Mouse (Mus musculus) lung, embryonic 14.5 days (tissue): ENCODE results near the gene Sfta2. TPM values are rescaled to one million over a fixed set of nuclear protein-coding genes. Genes with fewer than 3 reads are reported as not detected.
A peak's percentile ranks its signal among the peaks of the same experiment; 100 is the strongest.

Experiments used
- ATAC-seq: fragments of 200-750 bp; cut with Nextera tagmentation; 2 replicates; pipeline ENCODE4 v1.8.0; 2017; ENCODE audit warnings: mild to moderate bottlenecking, moderate TSS enrichment, moderate library complexity; ENCODE audit not compliant: insufficient read depth
- DNase-seq: peaks from one replicate; pipeline ENCODE4 v3.0.0-alpha.2; 2015
- H3K27ac ChIP-seq: fragments of 300-500 bp; sonication (generic); 2 replicates; pipeline ENCODE4 v1.5.1; 2014; ENCODE audit warnings: low read depth, mild to moderate bottlenecking, moderate library complexity
- H3K27me3 ChIP-seq: fragments of 300-500 bp; sonication (generic); 2 replicates; pipeline ENCODE4 v1.6.1; 2014; ENCODE audit warnings: low read length, control low read depth; ENCODE audit not compliant: insufficient read depth
- H3K36me3 ChIP-seq: fragments of 300-500 bp; sonication (generic); 2 replicates; pipeline ENCODE4 v1.6.1; 2014; ENCODE audit warnings: control low read depth; ENCODE audit not compliant: insufficient read depth
- H3K4me1 ChIP-seq: fragments of 300-500 bp; sonication (generic); 2 replicates; pipeline ENCODE4 v1.6.1; 2014; ENCODE audit warnings: antibody characterized with exemption, control low read depth; ENCODE audit not compliant: insufficient read depth
- H3K4me2 ChIP-seq: fragments of 300-500 bp; sonication (generic); 2 replicates; pipeline ENCODE4 v1.6.1; 2014; ENCODE audit warnings: mild to moderate bottlenecking
- H3K4me3 ChIP-seq: fragments of 300-500 bp; sonication (generic); 2 replicates; pipeline ENCODE4 v1.5.1; 2014; ENCODE audit warnings: low read depth, low read length
- H3K9ac ChIP-seq: fragments of 300-500 bp; sonication (generic); 2 replicates; pipeline ENCODE4 v1.6.1; 2014
- H3K9me3 ChIP-seq: fragments of 300-500 bp; sonication (generic); 2 replicates; pipeline ENCODE4 v1.6.1; 2016; ENCODE audit warnings: low read depth, low read length, control low read depth
- CTCF ChIP-seq: IDR thresholded peaks from 2 replicates; pipeline ENCODE4 v1.5.1; 2016; ENCODE audit warnings: antibody characterized with exemption, low read depth
- WGBS: fragments of 180-500 bp; shearing (Covaris S2); extraction: QIAGEN DNeasy Blood & Tissue Kit; methylation state at CpG from one replicate; pipeline ENCODE4 v1.1.7; 2014; 5-methylcytosine and 5-hydroxymethylcytosine counted together
- polyA plus RNA-seq: library from polyadenylated mRNA; unstranded; fragments of >200 nt; fragmentation: Nextera tagmentation; extraction: Ambion mirVana; gene quantifications from 2 replicates; pipeline ENCODE4 v1.2.1, GENCODE M21; 2014

Sfta2 gene
- polyA plus RNA-seq, 1 experiment from 2014 or later, result 61.3 TPM

DNA sequence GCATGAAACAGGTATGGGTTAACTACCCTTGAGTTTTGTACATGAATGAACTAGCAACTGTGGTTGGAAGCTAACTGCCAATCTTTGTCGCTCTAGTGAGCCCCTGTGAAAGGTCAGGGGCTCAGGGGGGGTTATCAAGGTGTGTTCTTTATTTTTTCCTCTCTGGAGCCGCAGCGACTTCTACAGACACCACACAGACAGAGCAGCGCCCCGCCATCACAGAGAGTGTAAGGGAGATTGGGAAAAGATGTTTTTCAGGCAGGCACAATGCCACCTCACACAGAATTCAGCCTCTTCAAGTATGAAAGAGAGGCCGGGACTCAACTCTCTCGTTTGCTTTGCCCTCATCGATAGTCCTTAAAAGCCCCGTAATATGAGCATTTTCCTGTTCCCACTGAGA, 9.2 kb upstream of the Sfta2 start:
- DNase-seq (no peak), ATAC-seq (no peak)
- Histone ChIP-seq H3K27ac (no peak overlapping the region), H3K4me1 (no peaks in the 10 kb centered on the region), H3K9me3 (no peaks in the 10 kb centered on the region), H3K4me2 (no peak overlapping the region), H3K27me3 (no peaks in the 10 kb centered on the region), H3K4me3 (no peak overlapping the region), H3K36me3 (no peaks in the 10 kb centered on the region), H3K9ac (no peak overlapping the region)
- 59% methylated on average over 9 of the region's 9 CpGs for WGBS
- no peak for TF ChIP-seq CTCF

DNA sequence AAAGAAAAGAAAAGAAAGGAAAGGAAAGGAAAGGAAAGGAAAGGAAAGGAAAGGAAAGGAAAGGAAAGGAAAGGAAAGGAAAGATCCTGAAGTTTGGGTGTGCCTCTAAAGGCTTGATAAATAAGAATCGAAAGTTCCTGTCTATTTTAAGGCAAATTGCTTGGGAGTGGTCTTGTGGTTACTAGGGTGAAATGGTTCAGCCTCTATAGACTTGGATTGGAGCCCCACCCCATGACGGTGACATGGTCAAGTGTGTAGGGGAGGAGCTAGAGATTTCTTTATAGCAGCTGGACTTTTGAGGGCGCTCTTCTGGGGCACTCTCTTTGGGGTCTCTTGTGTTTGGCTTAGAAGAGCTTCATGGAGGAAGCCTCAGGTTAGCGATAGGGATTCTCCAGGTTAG, 7.6 kb upstream of the Sfta2 start:
- Histone ChIP-seq H3K27me3 (no peaks in the 10 kb centered on the region), H3K9me3 (no peaks in the 10 kb centered on the region), H3K36me3 (no peaks in the 10 kb centered on the region), H3K9ac (no peak overlapping the region), H3K4me3 (no peak overlapping the region), H3K27ac (no peak overlapping the region), H3K4me1 (no peaks in the 10 kb centered on the region), H3K4me2 (no peak overlapping the region)
- no peak for DNase-seq
- no peak for TF ChIP-seq CTCF
- 36% methylated on average over 4 of the region's 4 CpGs for WGBS
- ATAC-seq, result no peak

DNA sequence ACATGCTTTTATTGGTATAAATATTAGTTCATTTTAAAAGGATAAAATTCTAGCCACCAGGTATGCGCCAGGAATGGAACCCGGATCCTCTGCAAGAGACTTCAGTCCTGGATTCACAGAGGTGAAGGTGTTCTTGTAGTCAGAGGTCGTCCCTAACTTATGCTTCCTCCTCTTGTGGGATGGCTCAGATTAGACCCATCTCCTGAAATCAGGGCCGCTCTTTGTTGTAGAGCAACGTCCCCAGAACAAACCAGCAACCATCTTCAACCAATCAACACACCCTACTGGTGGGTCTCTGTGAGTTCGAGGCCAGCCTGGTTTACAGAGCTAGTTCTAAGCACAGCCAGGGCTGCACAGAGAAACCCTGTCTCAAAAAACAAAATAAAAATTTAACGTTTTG, 6.9 kb upstream of the Sfta2 start:
- DNase-seq (no peak), ATAC-seq (no peak)
- Histone ChIP-seq H3K36me3 (no peaks in the 10 kb centered on the region), H3K4me3 (no peak overlapping the region), H3K27ac (no peak overlapping the region), H3K27me3 (no peaks in the 10 kb centered on the region), H3K9ac (no peak overlapping the region), H3K4me1 (no peaks in the 10 kb centered on the region), H3K4me2 (no peak overlapping the region), H3K9me3 (no peaks in the 10 kb centered on the region)
- TF ChIP-seq CTCF, result no peak
- 79% methylated on average over 7 of the region's 7 CpGs for WGBS

DNA sequence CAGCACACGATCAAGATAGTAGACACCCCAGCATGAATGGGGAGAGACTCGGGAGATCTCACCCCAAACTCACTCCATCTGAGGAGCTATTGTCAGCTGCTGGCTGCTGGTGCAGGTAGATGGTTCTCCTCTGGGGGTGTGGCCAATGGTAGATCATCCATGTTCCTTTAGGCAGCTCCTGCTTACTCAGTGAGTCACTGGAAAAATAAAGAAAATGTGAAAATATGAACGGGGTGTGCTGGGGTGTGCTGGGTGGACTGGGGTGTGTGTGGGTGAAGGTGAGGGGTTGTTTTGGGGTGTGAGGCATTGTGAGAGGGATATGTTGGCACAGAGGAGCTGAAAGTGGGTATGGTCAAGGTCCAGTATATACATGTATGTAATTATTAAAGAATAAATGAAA, 4.0 kb upstream of the Sfta2 start:
- ATAC-seq (no peak), DNase-seq (no peak)
- H3K27ac ChIP-seq, result no peak overlapping the region
- no peak overlapping the region for H3K4me2 ChIP-seq
- H3K36me3 ChIP-seq, result no peaks in the 10 kb centered on the region
- H3K4me1 ChIP-seq, result no peaks in the 10 kb centered on the region; the same call in 1 of the 2 replicates
- H3K9ac ChIP-seq, result no peak overlapping the region
- TF ChIP-seq CTCF, result no peak
- no peaks in the 10 kb centered on the region; the same call in 1 of the 2 replicates for H3K27me3 ChIP-seq
- 89% methylated on average over 3 of the region's 3 CpGs for WGBS
- H3K9me3 ChIP-seq, result no peaks in the 10 kb centered on the region
- H3K4me3 ChIP-seq, result no peak overlapping the region

DNA sequence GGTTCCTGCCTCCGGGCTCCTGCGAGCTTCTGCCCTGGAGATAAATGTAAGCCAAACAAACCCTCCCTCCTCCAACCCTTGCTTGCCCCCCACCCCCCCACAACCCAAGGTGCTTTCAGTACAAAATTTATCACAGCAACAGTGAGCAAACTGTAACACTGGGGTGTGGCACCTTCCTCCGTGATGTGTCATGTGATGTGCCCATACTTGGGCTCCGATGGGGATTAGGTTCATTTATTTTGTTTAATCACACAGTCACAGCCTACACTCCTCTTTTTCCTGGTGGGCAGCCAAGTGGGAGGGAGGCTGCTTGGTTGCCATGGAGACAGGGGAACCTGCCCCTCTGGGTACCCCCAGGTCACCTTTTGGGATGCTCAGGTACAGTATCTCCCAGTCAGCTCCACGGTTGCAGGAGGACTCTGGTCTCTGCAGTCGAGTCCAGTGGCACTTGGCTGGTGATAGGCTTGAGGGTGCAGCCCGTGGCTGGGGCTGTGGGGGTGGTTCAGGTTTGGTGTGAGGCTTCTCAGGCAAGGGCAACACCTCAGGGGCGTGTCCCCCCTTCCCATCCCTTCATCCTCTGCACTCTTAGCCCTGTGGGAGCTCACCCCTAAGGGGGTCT, 496 bp downstream of the Sfta2 start:
- no peaks in the 10 kb centered on the region for H3K9me3 ChIP-seq
- H3K36me3 ChIP-seq, result no peaks in the 10 kb centered on the region
- DNase-seq, result no peak
- no peak overlapping the region for H3K27ac ChIP-seq
- no peak overlapping the region for H3K9ac ChIP-seq
- WGBS, result 28% methylated on average over 8 of the region's 8 CpGs
- no peak for TF ChIP-seq CTCF
- H3K4me3 ChIP-seq, result no peak overlapping the region
- no peak overlapping the region for H3K4me2 ChIP-seq
- no peaks in the 10 kb centered on the region; the same call in 1 of the 2 replicates for H3K4me1 ChIP-seq
- H3K27me3 ChIP-seq, result no peaks in the 10 kb centered on the region; the same call in 1 of the 2 replicates
- ATAC-seq, result no peak

DNA sequence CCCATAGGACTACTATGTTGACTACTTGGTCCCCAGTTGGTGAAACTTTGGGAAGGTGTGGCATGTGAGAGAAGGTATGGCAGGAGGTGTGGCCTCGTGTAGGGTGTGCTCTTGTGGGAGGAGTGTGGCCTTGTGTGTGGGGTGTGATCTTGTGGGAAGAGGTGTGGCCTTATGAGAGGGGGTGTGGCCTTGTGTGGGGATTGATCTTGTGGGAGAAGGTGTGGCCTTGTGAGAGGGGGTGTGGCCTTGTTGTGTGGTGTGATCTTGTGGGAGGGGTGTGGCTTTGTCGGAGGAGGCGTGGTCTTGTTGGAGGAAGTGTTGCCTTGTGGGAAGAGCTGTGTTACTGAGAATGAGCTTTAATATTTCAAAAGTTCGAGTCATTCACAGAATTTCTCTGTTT, 15.8 kb downstream of the Sfta2 start:
- H3K9ac ChIP-seq, result no peak overlapping the region
- 64% methylated on average over 4 of the region's 4 CpGs for WGBS
- no peak overlapping the region for H3K27ac ChIP-seq
- no peaks in the 10 kb centered on the region for H3K27me3 ChIP-seq
- DNase-seq (no peak), ATAC-seq (no peak)
- no peaks in the 10 kb centered on the region for H3K36me3 ChIP-seq
- no peak overlapping the region for H3K4me2 ChIP-seq
- H3K4me1 ChIP-seq, result no peaks in the 10 kb centered on the region
- no peak overlapping the region for H3K4me3 ChIP-seq
- no peaks in the 10 kb centered on the region for H3K9me3 ChIP-seq
- no peak for TF ChIP-seq CTCF

DNA sequence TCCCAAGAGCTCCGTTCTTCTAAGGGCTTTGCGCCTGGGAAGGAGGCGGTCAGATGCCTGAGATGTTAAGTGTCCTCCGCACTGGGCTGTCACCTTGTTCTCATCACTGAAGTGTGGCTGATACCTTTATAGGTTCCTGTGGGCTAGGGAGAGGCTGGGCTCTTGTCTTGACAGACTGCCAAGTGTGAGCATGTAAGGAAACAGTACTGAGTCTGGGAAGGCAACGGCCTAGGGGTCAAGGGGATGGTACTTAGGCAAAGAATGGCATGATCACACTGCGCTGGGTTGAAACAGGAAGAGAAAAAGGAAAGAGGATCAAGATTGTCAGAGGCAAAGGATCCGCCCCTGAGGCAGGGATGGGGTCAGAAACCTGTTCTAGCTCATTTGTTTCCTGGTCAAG, 25.2 kb downstream of the Sfta2 start, which contains the start of gene Gm9573:
Gm9573 (minus strand) TSS at position 101 of the 400 bp plus-strand sequence.
- H3K9me3 ChIP-seq, result no peaks in the 10 kb centered on the region
- H3K4me3 ChIP-seq, result no peak within 1 kb of the TSS
- no peak within 1 kb of the TSS for H3K9ac ChIP-seq
- peaks cover 3% of the 10 kb centered on the region; the same call in 1 of the 2 replicates for H3K4me1 ChIP-seq
- DNase-seq, result no peak
- H3K36me3 ChIP-seq, result no peaks in the 10 kb centered on the region
- H3K27ac ChIP-seq, result no peak within 1 kb of the TSS
- no peak for TF ChIP-seq CTCF
- WGBS, result 73% methylated on average over 7 of the region's 7 CpGs
- no peak within 1 kb of the TSS for H3K4me2 ChIP-seq
- no peak for ATAC-seq
- no peaks in the 10 kb centered on the region for H3K27me3 ChIP-seq

DNA sequence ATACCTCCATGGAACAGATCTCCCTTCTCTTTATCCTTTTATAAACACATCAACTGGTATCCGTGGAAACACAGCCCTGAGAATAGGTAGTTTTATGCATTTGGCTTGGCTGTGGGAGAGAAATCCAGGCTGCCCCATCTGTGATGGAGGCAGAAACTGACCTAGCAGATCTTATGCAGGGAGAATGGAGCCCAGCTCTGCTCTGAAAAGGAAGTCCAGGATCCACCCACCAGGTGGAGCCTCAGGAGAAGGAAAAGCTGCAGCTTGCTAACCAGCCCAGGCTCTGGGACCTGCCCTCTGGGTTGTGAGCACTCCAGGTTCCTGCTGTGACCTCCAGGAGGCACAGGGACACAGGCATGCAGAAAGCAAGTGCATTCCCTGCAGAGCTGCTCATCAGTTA, 32.6 kb downstream of the Sfta2 start:
- WGBS, result 15% methylated on average over 1 of the region's 1 CpGs
- TF ChIP-seq CTCF, result peak; percentile 71
- Histone ChIP-seq H3K4me3 (no peak overlapping the region), H3K4me1 (peaks cover 17% of the 10 kb centered on the region), H3K27me3 (no peaks in the 10 kb centered on the region), H3K9ac (no peak overlapping the region), H3K27ac (peak overlapping the region; percentile 9; the same call in 1 of the 2 replicates), H3K4me2 (no peak overlapping the region), H3K36me3 (no peaks in the 10 kb centered on the region), H3K9me3 (no peaks in the 10 kb centered on the region)
- ATAC-seq (peak; percentile 39), DNase-seq (peak; percentile 78)
